Mouse (Mus musculus): ENCODE results near the gene Gm17662. TPM values are rescaled to one million over a fixed set of nuclear protein-coding genes. Genes with fewer than 3 reads are reported as not detected.

Gm17662 gene
- not detected for polyA plus RNA-seq (2017; shearing (Covaris generic))

GRCm38 (mm10) chr4:104857029-104857428 is at the start of gene Gm17662:
Gene Gm17662, plus strand, starts transcription at chr4:104857329.

GRCm38 (mm10) chr4:104876323-104876722 is 19.2 kb downstream of the Gm17662 start, which contains the start of gene C8a:
Gene C8a, minus strand, starts transcription at chr4:104876398.

Other genes with a start within 250 kb of the Gm17662 start
- not detected for gene C8b, start 91.0 kb upstream of the Gm17662 start, polyA plus RNA-seq (2017; shearing (Covaris generic))
- not detected for gene C8a, start 19.1 kb downstream of the Gm17662 start, polyA plus RNA-seq (2017; shearing (Covaris generic))
- gene Fyb2, start 56.1 kb downstream of the Gm17662 start, polyA plus RNA-seq (2017; shearing (Covaris generic)), result under 1 TPM in 1 of 2 experiments, not detected in 1; 0.05 TPM

Measured in activated CD4-positive, CD25-positive, alpha-beta regulatory T cell (primary cell).